Mouse (Mus musculus) olfactory bulb, adult 2 months (tissue): Measurements from ENCODE around the gene Olfr463.

ENCODE experiments used
- CTCF ChIP-seq: fragments of 200-500 bp; IDR thresholded peaks from 2 replicates; pipeline ENCODE4 v1.5.1; 2012; ENCODE audit warnings: low read depth, mild to moderate bottlenecking, low read length, moderate library complexity; ENCODE audit not compliant: insufficient read depth
- POLR2A ChIP-seq: fragments of 200-500 bp; IDR thresholded peaks from 2 replicates; pipeline ENCODE4 v1.6.1; 2012; ENCODE audit warnings: mild to moderate bottlenecking, low read depth, low read length, moderate library complexity; ENCODE audit not compliant: insufficient read depth

DNA sequence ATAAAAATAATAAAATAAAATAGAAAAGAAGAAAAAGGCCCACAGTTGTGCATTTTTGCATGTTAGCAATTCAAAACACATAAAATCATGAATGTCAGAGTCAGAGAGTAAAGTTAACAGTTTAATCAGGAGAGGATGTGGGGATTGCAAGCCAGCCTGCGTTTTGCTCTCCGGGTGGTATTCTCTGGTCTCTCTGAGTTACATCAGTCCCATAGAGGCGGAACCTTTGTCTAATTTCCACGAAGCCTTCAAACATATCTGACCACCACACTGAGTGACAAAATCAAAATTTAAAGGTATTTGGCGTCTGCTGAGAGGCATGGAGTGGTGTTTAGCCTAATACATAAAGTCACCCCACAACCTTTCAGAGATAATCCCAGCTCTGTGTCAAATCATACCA, 12.3 kb downstream of the Olfr463 start:
- no peak for TF ChIP-seq POLR2A
- no peak for TF ChIP-seq CTCF
